In genomic region chr2:152412526-152413157, GRCm38 (mm10) we compare ENCODE assay signal across 8 mouse cellular contexts. TPM values are rescaled to one million over a fixed set of nuclear protein-coding genes. Genes with fewer than 3 reads are reported as not detected.
A peak's percentile ranks its signal among the peaks of the same experiment; 100 is the strongest.
DNase-seq lines count a peak whose midpoint lies in the region; ATAC-seq and TF ChIP-seq lines count a peak whose summit lies in the region.

No protein-coding gene starts in this region.

- intact Hi-C loops in gastrocnemius, adult 2 months (cut with DNase I) = no loop called here

- H3K9ac ChIP-seq in hindbrain, embryonic 14.5 days = peak overlapping the region; percentile 86
- H3K9ac ChIP-seq in midbrain, embryonic 12.5 days (replicated peaks) = peak overlapping the region; percentile 97

- peaks cover 34% of the 10 kb centered on the region for H3K4me1 ChIP-seq in hindbrain, embryonic 14.5 days (replicated peaks; ENCODE audit: control insufficient read depth, insufficient read depth, low read length)
- H3K4me1 ChIP-seq in midbrain, embryonic 12.5 days = peaks cover 43% of the 10 kb centered on the region

- TF ChIP-seq CTCF in gastrocnemius, adult 2 months (IDR thresholded peaks at IDR 0.05) = no peak
- TF ChIP-seq CTCF in brain, embryonic 14.5 days (IDR thresholded peaks at IDR 0.05; ENCODE audit: borderline replicate concordance, extremely low read depth, insufficient read depth, insufficient read length) = no peak

- H3K4me3 ChIP-seq in gastrocnemius, adult 2 months = peak overlapping the region; percentile 85
- H3K4me3 ChIP-seq in hindbrain, embryonic 14.5 days (replicated peaks; ENCODE audit: low read length) = peak overlapping the region; percentile 90
- H3K4me3 ChIP-seq in midbrain, embryonic 12.5 days = peak overlapping the region; percentile 94

- H3K27ac ChIP-seq in gastrocnemius, adult 2 months = no peak overlapping the region
- H3K27ac ChIP-seq in hindbrain, embryonic 14.5 days = peak overlapping the region; percentile 73
- H3K27ac ChIP-seq in midbrain, embryonic 12.5 days (replicated peaks) = peak overlapping the region; percentile 97

- WGBS in hindbrain, embryonic 14.5 days = 2% methylated on average over 15 of the region's 15 CpGs
- WGBS in midbrain, embryonic 12.5 days = 2% methylated on average over 15 of the region's 15 CpGs

- H3K4me2 ChIP-seq in hindbrain, embryonic 14.5 days (replicated peaks) = peak overlapping the region; percentile 98
- H3K4me2 ChIP-seq in midbrain, embryonic 12.5 days (replicated peaks) = peak overlapping the region; percentile 90

- no peak for TF ChIP-seq POLR2A in brain, embryonic 14.5 days (IDR thresholded peaks at IDR 0.05; ENCODE audit: borderline replicate concordance, extremely low read depth, insufficient read depth, insufficient read length, poor library complexity, severe bottlenecking)

- DNase-seq in gastrocnemius, adult 2 months = no peak
- DNase-seq in gastrocnemius, postnatal 25 days = no peak
- DNase-seq in brain, embryonic 14.5 days (ENCODE audit: low read depth) = peak; percentile 84
- no peak for DNase-seq in hindbrain, embryonic 14.5 days (ENCODE audit: low spot score)
- no peak for DNase-seq in spleen, postnatal 10 days (ENCODE audit: low spot score in 2 of 2)
- DNase-seq in retina, embryonic 14.5 days (ENCODE audit: low spot score) = no peak
- no peak for DNase-seq in left cerebral cortex, adult 8-10 months (ENCODE audit: low spot score in 2 of 2)

- peaks cover 4% of the 10 kb centered on the region; the same call in 1 of the 2 replicates for H3K9me3 ChIP-seq in hindbrain, embryonic 14.5 days (ENCODE audit: control insufficient read depth, low read length)
- H3K9me3 ChIP-seq in midbrain, embryonic 12.5 days = peaks cover 9% of the 10 kb centered on the region; the same call in 1 of the 2 replicates

- H3K36me3 ChIP-seq in hindbrain, embryonic 14.5 days (replicated peaks; ENCODE audit: control insufficient read depth, insufficient read depth) = no peaks in the 10 kb centered on the region
- H3K36me3 ChIP-seq in midbrain, embryonic 12.5 days = no peaks in the 10 kb centered on the region

- no peak for ATAC-seq in hindbrain, embryonic 14.5 days (ENCODE audit: low FRiP score)
- ATAC-seq in midbrain, embryonic 12.5 days (ENCODE audit: low FRiP score, low read depth) = no peak

- no peaks in the 10 kb centered on the region for H3K27me3 ChIP-seq in hindbrain, embryonic 14.5 days (ENCODE audit: control insufficient read depth, insufficient read depth, low read length)
- H3K27me3 ChIP-seq in midbrain, embryonic 12.5 days = no peaks in the 10 kb centered on the region

RNA-seq across cellular contexts. Expression of gene Zcchc3, which starts 2.2 kb away (rescaled TPM):
- 1 to 10 TPM; 1.1 to 1.8 TPM for total RNA-seq in gastrocnemius, adult 2 months (2021)
- total RNA-seq in gastrocnemius, postnatal 25 days (2021) = 1 to 10 TPM; 1.6 TPM
- polyA plus RNA-seq in brain, embryonic 14.5 days (2012; rRNA removed) = 18.1 and 19.9 TPM in 2 replicates
- polyA plus RNA-seq in hindbrain, embryonic 14.5 days (2014; fragmentation: Nextera tagmentation; extraction: Ambion mirVana) = 16.5 and 17.2 TPM in 2 replicates
- 51.3 and 53.3 TPM in 2 replicates for polyA plus RNA-seq in midbrain, embryonic 12.5 days (2016; fragmentation: Nextera tagmentation; extraction: Ambion mirVana)
- total RNA-seq in left cerebral cortex, adult 8-10 months (2022) = 10 to 100 TPM in 3 of 4 experiments, 1 to 10 TPM in 1; 9.6 to 11.2 (median 10.9) TPM

RNA-seq across cellular contexts. Expression of gene 6820408C15Rik, which starts 2.7 kb away (rescaled TPM):
- total RNA-seq in gastrocnemius, adult 2 months (2021) = not detected
- not detected for total RNA-seq in gastrocnemius, postnatal 25 days (2021)
- 1.4 and 2.6 TPM in 2 replicates for polyA plus RNA-seq in brain, embryonic 14.5 days (2012; rRNA removed)
- polyA plus RNA-seq in hindbrain, embryonic 14.5 days (2014; fragmentation: Nextera tagmentation; extraction: Ambion mirVana) = 2.5 and 3.8 TPM in 2 replicates
- polyA plus RNA-seq in midbrain, embryonic 12.5 days (2016; fragmentation: Nextera tagmentation; extraction: Ambion mirVana) = 0.54 and 1.1 TPM in 2 replicates
- total RNA-seq in left cerebral cortex, adult 8-10 months (2022) = 1 to 10 TPM; 2.0 to 3.7 (median 2.7) TPM

RNA-seq across cellular contexts. Expression of gene Sox12, which starts 14.8 kb away (rescaled TPM):
- total RNA-seq in gastrocnemius, adult 2 months (2021) = under 1 TPM; 0.53 to 0.79 TPM
- total RNA-seq in gastrocnemius, postnatal 25 days (2021) = 1 to 10 TPM; 1.1 to 1.7 TPM
- polyA plus RNA-seq in brain, embryonic 14.5 days (2012; rRNA removed) = 87.0 and 105 TPM in 2 replicates
- polyA plus RNA-seq in hindbrain, embryonic 14.5 days (2014; fragmentation: Nextera tagmentation; extraction: Ambion mirVana) = 18.8 and 19.5 TPM in 2 replicates
- polyA plus RNA-seq in midbrain, embryonic 12.5 days (2016; fragmentation: Nextera tagmentation; extraction: Ambion mirVana) = 15.6 and 18.7 TPM in 2 replicates
- total RNA-seq in left cerebral cortex, adult 8-10 months (2022) = 10 to 100 TPM; 12.9 to 15.4 (median 14.3) TPM

RNA-seq across cellular contexts. Expression of gene Nrsn2, which starts 36.2 kb away (rescaled TPM):
- total RNA-seq in gastrocnemius, adult 2 months (2021) = not detected
- not detected for total RNA-seq in gastrocnemius, postnatal 25 days (2021)
- 25.8 and 33.1 TPM in 2 replicates for polyA plus RNA-seq in brain, embryonic 14.5 days (2012; rRNA removed)
- polyA plus RNA-seq in hindbrain, embryonic 14.5 days (2014; fragmentation: Nextera tagmentation; extraction: Ambion mirVana) = 48.0 and 56.9 TPM in 2 replicates
- polyA plus RNA-seq in midbrain, embryonic 12.5 days (2016; fragmentation: Nextera tagmentation; extraction: Ambion mirVana) = 12.5 and 16.1 TPM in 2 replicates
- 100 to 1,000 TPM; 112 to 125 (median 120) TPM for total RNA-seq in left cerebral cortex, adult 8-10 months (2022)

RNA-seq across cellular contexts. Expression of gene Defb23, which starts 51.8 kb away (rescaled TPM):
- total RNA-seq in gastrocnemius, adult 2 months (2021) = not detected
- total RNA-seq in gastrocnemius, postnatal 25 days (2021) = not detected
- not detected in 2 replicates for polyA plus RNA-seq in brain, embryonic 14.5 days (2012; rRNA removed)
- not detected in 2 replicates for polyA plus RNA-seq in hindbrain, embryonic 14.5 days (2014; fragmentation: Nextera tagmentation; extraction: Ambion mirVana)
- not detected in 2 replicates for polyA plus RNA-seq in midbrain, embryonic 12.5 days (2016; fragmentation: Nextera tagmentation; extraction: Ambion mirVana)
- not detected for total RNA-seq in left cerebral cortex, adult 8-10 months (2022)

Comparison
In these comparisons a context has a peak if more than half of its experiments do, and no peak if none do; other contexts are left out.
1. RNA of gene Sox12, which starts 14.8 kb away (total RNA-seq): 12.9 to 15.4 TPM in left cerebral cortex, adult 8-10 months; 1.1 to 1.7 TPM in gastrocnemius, postnatal 25 days and 0.53 to 0.79 TPM in gastrocnemius, adult 2 months; every median in the first group is over 4 times any median in the second.
2. Peak in every context shown above with its lines, with median percentiles within 50 percentile points of each other: H3K4me3 ChIP-seq.